In the genomic region with DNA sequence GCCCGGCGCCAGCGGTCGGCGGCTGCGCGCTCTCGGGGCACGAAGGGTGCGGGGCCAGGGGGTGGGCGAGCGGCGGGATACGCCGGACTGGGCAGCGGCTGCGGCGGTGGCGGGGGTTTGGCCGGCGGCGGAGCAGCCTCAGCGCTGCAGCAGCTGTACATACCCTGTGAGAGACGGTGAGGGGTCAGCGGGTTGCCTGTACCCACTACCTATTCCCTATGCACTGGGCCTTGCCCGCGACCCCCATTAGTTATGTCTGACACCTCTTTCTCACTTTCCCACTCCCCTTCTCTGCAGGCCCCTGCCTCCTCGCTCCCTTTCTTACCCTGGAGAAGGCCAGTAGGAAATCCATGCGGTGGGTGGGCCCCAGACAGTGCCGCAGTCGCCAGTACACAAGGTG, we compare ENCODE assay signal across 7 mouse cellular contexts. TPM values are rescaled to one million over a fixed set of nuclear protein-coding genes. Genes with fewer than 3 reads are reported as not detected.
DNase-seq lines count a peak whose midpoint lies in the region; ATAC-seq and TF ChIP-seq lines count a peak whose summit lies in the region.

No protein-coding gene starts in this region.

- H3K27ac ChIP-seq in lung, embryonic 16.5 days (ENCODE audit: low read length): no peak overlapping the region
- 0 out of 2 replicates have a peak overlapping the region, but pooled peaks have one; percentile 6 for H3K27ac ChIP-seq in hindbrain, embryonic 10.5 days
- H3K27ac ChIP-seq in liver, embryonic 14.5 days: no peak overlapping the region
- no peak overlapping the region for H3K27ac ChIP-seq in stomach, postnatal 0 days (replicated peaks)

- no peak for TF ChIP-seq CTCF in liver, embryonic 14.5 days (IDR thresholded peaks at IDR 0.05; ENCODE audit: low read depth)
- TF ChIP-seq CTCF in stomach, postnatal 0 days (IDR thresholded peaks at IDR 0.05; ENCODE audit: low read depth): no peak

- no peaks in the 10 kb centered on the region for H3K9me3 ChIP-seq in lung, embryonic 16.5 days (ENCODE audit: control insufficient read depth, low read length)
- H3K9me3 ChIP-seq in hindbrain, embryonic 10.5 days: 0 out of 2 replicates have a peak, but pooled peaks cover 2% of the 10 kb centered on the region
- H3K9me3 ChIP-seq in liver, embryonic 14.5 days (ENCODE audit: control insufficient read depth, low read length): no peaks in the 10 kb centered on the region
- no peaks in the 10 kb centered on the region for H3K9me3 ChIP-seq in stomach, postnatal 0 days (ENCODE audit: control insufficient read depth, low read length)

- peak overlapping the region; percentile 52 for H3K4me3 ChIP-seq in lung, embryonic 16.5 days (ENCODE audit: low read length)
- peak overlapping the region; percentile 41 for H3K4me3 ChIP-seq in hindbrain, embryonic 10.5 days
- peak overlapping the region in 1 of 2 experiments; percentile 34; a peak in 2 of 4 replicates for H3K4me3 ChIP-seq in liver, embryonic 14.5 days (ENCODE audit: insufficient read depth in 1 of 2, low read depth in 2 of 2, low read length in 2 of 2)
- H3K4me3 ChIP-seq in stomach, postnatal 0 days (ENCODE audit: low read depth, low read length): peak overlapping the region; percentile 44

- no peak for TF ChIP-seq EP300 in liver, embryonic 14.5 days (IDR thresholded peaks at IDR 0.05; ENCODE audit: low read depth)
- no peak for TF ChIP-seq EP300 in stomach, postnatal 0 days (optimal IDR thresholded peaks at IDR 0.05)

- WGBS in lung, embryonic 16.5 days: 2% methylated on average over 29 of the region's 31 CpGs
- WGBS in hindbrain, embryonic 10.5 days: 3% methylated on average over 31 of the region's 31 CpGs
- WGBS in liver, embryonic 14.5 days (ENCODE audit: insufficient replicate concordance): 8% methylated on average over 31 of the region's 31 CpGs
- WGBS in stomach, postnatal 0 days: 6% methylated on average over 20 of the region's 31 CpGs

- H3K27me3 ChIP-seq in lung, embryonic 16.5 days (ENCODE audit: control insufficient read depth, insufficient read depth, low read depth, low read length): peaks cover 44% of the 10 kb centered on the region
- peaks cover 69% of the 10 kb centered on the region for H3K27me3 ChIP-seq in hindbrain, embryonic 10.5 days (ENCODE audit: insufficient read depth, poor library complexity, severe bottlenecking)
- peaks cover 48% of the 10 kb centered on the region for H3K27me3 ChIP-seq in liver, embryonic 14.5 days (ENCODE audit: control insufficient read depth, insufficient read depth, low read length)
- peaks cover 9% of the 10 kb centered on the region for H3K27me3 ChIP-seq in stomach, postnatal 0 days (ENCODE audit: control insufficient read depth, insufficient read depth, low read length)

- H3K36me3 ChIP-seq in lung, embryonic 16.5 days (ENCODE audit: control insufficient read depth, insufficient read depth, low read length): no peaks in the 10 kb centered on the region
- peaks cover 9% of the 10 kb centered on the region for H3K36me3 ChIP-seq in hindbrain, embryonic 10.5 days
- H3K36me3 ChIP-seq in liver, embryonic 14.5 days (replicated peaks; ENCODE audit: control insufficient read depth, insufficient read depth, low read depth): peaks cover 2% of the 10 kb centered on the region; the same call in 1 of the 2 replicates
- no peaks in the 10 kb centered on the region for H3K36me3 ChIP-seq in stomach, postnatal 0 days (ENCODE audit: control insufficient read depth, insufficient read depth, low read length)

- H3K9ac ChIP-seq in lung, embryonic 16.5 days (ENCODE audit: low read length): peak overlapping the region; percentile 62
- no peak overlapping the region for H3K9ac ChIP-seq in liver, embryonic 14.5 days (replicated peaks)
- peak overlapping the region; percentile 32 for H3K9ac ChIP-seq in stomach, postnatal 0 days (ENCODE audit: low read length)

- H3K4me2 ChIP-seq in lung, embryonic 16.5 days (ENCODE audit: low read depth, low read length): peak overlapping the region; percentile 70
- H3K4me2 ChIP-seq in liver, embryonic 14.5 days (ENCODE audit: low read depth): peak overlapping the region; percentile 37; the same call in 1 of the 2 replicates
- H3K4me2 ChIP-seq in stomach, postnatal 0 days (replicated peaks; ENCODE audit: low read depth): peak overlapping the region; percentile 55

- peaks cover 23% of the 10 kb centered on the region for H3K4me1 ChIP-seq in lung, embryonic 16.5 days (replicated peaks; ENCODE audit: control insufficient read depth, insufficient read depth, low read length)
- peaks cover 39% of the 10 kb centered on the region for H3K4me1 ChIP-seq in hindbrain, embryonic 10.5 days (replicated peaks)
- H3K4me1 ChIP-seq in liver, embryonic 14.5 days (replicated peaks; ENCODE audit: control insufficient read depth in 2 of 2, insufficient read depth in 2 of 2, low read length in 1 of 2): peaks cover 0 to 7% of the 10 kb centered on the region in 2 experiments; a peak in 3 of 4 replicates
- peaks cover 5% of the 10 kb centered on the region for H3K4me1 ChIP-seq in stomach, postnatal 0 days (replicated peaks; ENCODE audit: control insufficient read depth, insufficient read depth)

- DNase-seq in lung, postnatal 36 days: no peak
- DNase-seq in hindbrain, embryonic 10.5 days (ENCODE audit: low spot score): no peak
- no peak for DNase-seq in liver, embryonic 14.5 days (ENCODE audit: low read depth in 3 of 3, low spot score in 3 of 3)
- DNase-seq in stomach, postnatal 0 days (ENCODE audit: low spot score): no peak
- no peak for DNase-seq in left cerebral cortex, postnatal 14 days (ENCODE audit: low spot score in 2 of 2)
- no peak for DNase-seq in Muller cell, postnatal 12 days (ENCODE audit: inconsistent ontology term)

- intact Hi-C loops in left cerebral cortex, postnatal 14 days (cut with DNase I): no loop called here

- ATAC-seq in lung, embryonic 16.5 days (ENCODE audit: low read depth): no peak
- ATAC-seq in liver, embryonic 14.5 days (ENCODE audit: insufficient read depth): no peak
- ATAC-seq in stomach, postnatal 0 days (ENCODE audit: low FRiP score, low TSS enrichment): no peak

RNA-seq across cellular contexts. Expression of gene Grwd1, which starts 3.2 kb away (rescaled TPM):
- 50.0 and 51.4 TPM in 2 replicates for polyA plus RNA-seq in lung, embryonic 16.5 days (2015; fragmentation: Nextera tagmentation; extraction: Ambion mirVana)
- polyA plus RNA-seq in hindbrain, embryonic 10.5 days (2016; fragmentation: Nextera tagmentation; extraction: Ambion mirVana): 85.2 and 110 TPM in 2 replicates
- 11.2 and 12.8 TPM in 2 replicates for polyA plus RNA-seq in liver, embryonic 14.5 days (2012; rRNA removed)
- polyA plus RNA-seq in liver, embryonic 14.5 days (2014; fragmentation: Nextera tagmentation; extraction: Ambion mirVana): 23.0 and 23.7 TPM in 2 replicates
- 25.6 and 25.7 TPM in 2 replicates for polyA plus RNA-seq in stomach, postnatal 0 days (2015; fragmentation: Nextera tagmentation; extraction: Ambion mirVana)
- total RNA-seq in left cerebral cortex, postnatal 14 days (2021): 10 to 100 TPM; 21.0 to 22.2 TPM

RNA-seq across cellular contexts. Expression of gene Kcnj14, which starts 9.3 kb away (rescaled TPM):
- polyA plus RNA-seq in lung, embryonic 16.5 days (2015; fragmentation: Nextera tagmentation; extraction: Ambion mirVana): 0.68 and 1.3 TPM in 2 replicates
- 0.91 and 1.0 TPM in 2 replicates for polyA plus RNA-seq in hindbrain, embryonic 10.5 days (2016; fragmentation: Nextera tagmentation; extraction: Ambion mirVana)
- 0.06 and 0.11 TPM in 2 replicates for polyA plus RNA-seq in liver, embryonic 14.5 days (2012; rRNA removed)
- polyA plus RNA-seq in liver, embryonic 14.5 days (2014; fragmentation: Nextera tagmentation; extraction: Ambion mirVana): 0.06 and 0.19 TPM in 2 replicates
- polyA plus RNA-seq in stomach, postnatal 0 days (2015; fragmentation: Nextera tagmentation; extraction: Ambion mirVana): 0.22 TPM in 2 replicates
- 1 to 10 TPM; 1.8 to 1.9 TPM for total RNA-seq in left cerebral cortex, postnatal 14 days (2021)

RNA-seq across cellular contexts. Expression of gene Cyth2, which starts 19.5 kb away (rescaled TPM):
- 108 and 112 TPM in 2 replicates for polyA plus RNA-seq in lung, embryonic 16.5 days (2015; fragmentation: Nextera tagmentation; extraction: Ambion mirVana)
- 164 and 231 TPM in 2 replicates for polyA plus RNA-seq in hindbrain, embryonic 10.5 days (2016; fragmentation: Nextera tagmentation; extraction: Ambion mirVana)
- 14.5 and 19.4 TPM in 2 replicates for polyA plus RNA-seq in liver, embryonic 14.5 days (2012; rRNA removed)
- 23.0 and 26.5 TPM in 2 replicates for polyA plus RNA-seq in liver, embryonic 14.5 days (2014; fragmentation: Nextera tagmentation; extraction: Ambion mirVana)
- polyA plus RNA-seq in stomach, postnatal 0 days (2015; fragmentation: Nextera tagmentation; extraction: Ambion mirVana): 59.7 and 62.4 TPM in 2 replicates
- 100 to 1,000 TPM; 227 to 229 TPM for total RNA-seq in left cerebral cortex, postnatal 14 days (2021)

RNA-seq across cellular contexts. Expression of gene Kdelr1, which starts 38.6 kb away (rescaled TPM):
- 76.6 and 76.7 TPM in 2 replicates for polyA plus RNA-seq in lung, embryonic 16.5 days (2015; fragmentation: Nextera tagmentation; extraction: Ambion mirVana)
- 37.6 and 67.7 TPM in 2 replicates for polyA plus RNA-seq in hindbrain, embryonic 10.5 days (2016; fragmentation: Nextera tagmentation; extraction: Ambion mirVana)
- 53.9 and 74.6 TPM in 2 replicates for polyA plus RNA-seq in liver, embryonic 14.5 days (2012; rRNA removed)
- polyA plus RNA-seq in liver, embryonic 14.5 days (2014; fragmentation: Nextera tagmentation; extraction: Ambion mirVana): 33.9 and 34.8 TPM in 2 replicates
- 49.8 and 54.6 TPM in 2 replicates for polyA plus RNA-seq in stomach, postnatal 0 days (2015; fragmentation: Nextera tagmentation; extraction: Ambion mirVana)
- total RNA-seq in left cerebral cortex, postnatal 14 days (2021): 10 to 100 TPM; 87.1 to 98.6 TPM

RNA-seq across cellular contexts. Expression of gene Grin2d, which starts 44.3 kb away (rescaled TPM):
- 0.34 and 0.40 TPM in 2 replicates for polyA plus RNA-seq in lung, embryonic 16.5 days (2015; fragmentation: Nextera tagmentation; extraction: Ambion mirVana)
- polyA plus RNA-seq in hindbrain, embryonic 10.5 days (2016; fragmentation: Nextera tagmentation; extraction: Ambion mirVana): 0.19 and 0.33 TPM in 2 replicates
- 0.11 and 0.13 TPM in 2 replicates for polyA plus RNA-seq in liver, embryonic 14.5 days (2012; rRNA removed)
- 0.01 TPM in 1 of 2 replicates, not detected in the other for polyA plus RNA-seq in liver, embryonic 14.5 days (2014; fragmentation: Nextera tagmentation; extraction: Ambion mirVana)
- polyA plus RNA-seq in stomach, postnatal 0 days (2015; fragmentation: Nextera tagmentation; extraction: Ambion mirVana): 0.35 and 0.38 TPM in 2 replicates
- 10 to 100 TPM; 21.2 to 22.3 TPM for total RNA-seq in left cerebral cortex, postnatal 14 days (2021)
